Mouse (Mus musculus): ENCODE data around the gene Olfr181. TPM values are rescaled to one million over a fixed set of nuclear protein-coding genes. Genes with fewer than 3 reads are reported as not detected.

Olfr181 gene
- not detected in 2 replicates for polyA plus RNA-seq (2012)

- TF ChIP-seq TAL1 (IDR thresholded peaks at IDR 0.05; ENCODE audit: low read length) (no peak), GATA1 (IDR thresholded peaks at IDR 0.05; ENCODE audit: low read length) (no peak)
- Histone ChIP-seq H3K4me3 (replicated peaks) (no peak within 1 kb of the TSS), H3K4me1 (ENCODE audit: control insufficient read depth) (no peaks in the 10 kb centered on the region), H3K9me3 (ENCODE audit: control insufficient read depth, low read length) (peaks cover 8% of the 10 kb centered on the region; the same call in 1 of the 2 replicates), H3K27me3 (ENCODE audit: control insufficient read depth) (no peaks in the 10 kb centered on the region), H3K36me3 (ENCODE audit: control insufficient read depth) (no peaks in the 10 kb centered on the region)
Measured at GRCm38 (mm10) chr16:58928655-58929054, at the start of gene Olfr181. Gene Olfr181, minus strand, starts transcription at chr16:58928755.

- Histone ChIP-seq H3K4me1 (ENCODE audit: control insufficient read depth) (no peaks in the 10 kb centered on the region), H3K9me3 (ENCODE audit: control insufficient read depth, low read length) (peaks cover 8% of the 10 kb centered on the region; the same call in 1 of the 2 replicates), H3K27me3 (ENCODE audit: control insufficient read depth) (no peaks in the 10 kb centered on the region), H3K36me3 (ENCODE audit: control insufficient read depth) (no peaks in the 10 kb centered on the region), H3K4me3 (replicated peaks) (no peak within 1 kb of the TSS)
- TF ChIP-seq TAL1 (IDR thresholded peaks at IDR 0.05; ENCODE audit: low read length) (no peak), GATA1 (IDR thresholded peaks at IDR 0.05; ENCODE audit: low read length) (no peak)
Measured at GRCm38 (mm10) chr16:58929292-58929691, 737 bp upstream of the Olfr181 start, which contains the start of gene Olfr180. Gene Olfr180, minus strand, starts transcription at chr16:58929392.

- Histone ChIP-seq H3K9me3 (ENCODE audit: control insufficient read depth, low read length) (no peaks in the 10 kb centered on the region; the same call in 1 of the 2 replicates), H3K27me3 (ENCODE audit: control insufficient read depth) (no peaks in the 10 kb centered on the region), H3K4me3 (replicated peaks) (no peak within 1 kb of the TSS), H3K36me3 (ENCODE audit: control insufficient read depth) (no peaks in the 10 kb centered on the region), H3K4me1 (ENCODE audit: control insufficient read depth) (no peaks in the 10 kb centered on the region)
- TF ChIP-seq TAL1 (IDR thresholded peaks at IDR 0.05; ENCODE audit: low read length) (no peak), GATA1 (IDR thresholded peaks at IDR 0.05; ENCODE audit: low read length) (no peak)
Measured at GRCm38 (mm10) chr16:58891963-58892362, 36.6 kb downstream of the Olfr181 start, which contains the start of gene Olfr178. Gene Olfr178, minus strand, starts transcription at chr16:58892063.

GRCm38 (mm10) chr16:58884416-58884815, 44.1 kb downstream of the Olfr181 start:
- H3K36me3 ChIP-seq (ENCODE audit: control insufficient read depth): no peaks in the 10 kb centered on the region
- H3K9me3 ChIP-seq (ENCODE audit: control insufficient read depth, low read length): peaks cover 10% of the 10 kb centered on the region
- no peak overlapping the region for H3K4me3 ChIP-seq (replicated peaks)
- TF ChIP-seq TAL1 (IDR thresholded peaks at IDR 0.05; ENCODE audit: low read length): no peak
- no peak for TF ChIP-seq GATA1 (IDR thresholded peaks at IDR 0.05; ENCODE audit: low read length)
- no peaks in the 10 kb centered on the region for H3K4me1 ChIP-seq (ENCODE audit: control insufficient read depth)
- H3K27me3 ChIP-seq (ENCODE audit: control insufficient read depth): no peaks in the 10 kb centered on the region

Other genes starting within 250 kb of the Olfr181 start
- not detected in 2 replicates for gene Gpr15, start 209.7 kb downstream of the Olfr181 start, polyA plus RNA-seq (2012)
- 0.21 and 0.29 TPM in 2 replicates for gene Cldnd1, start 200.8 kb downstream of the Olfr181 start, polyA plus RNA-seq (2012)
- gene Olfr172, start 165.6 kb downstream of the Olfr181 start, polyA plus RNA-seq (2012): 0.04 TPM in 1 of 2 replicates, not detected in the other
- not detected in 2 replicates for gene Olfr173, start 128.5 kb downstream of the Olfr181 start, polyA plus RNA-seq (2012)
- not detected in 2 replicates for gene Olfr175-ps1, start 102.0 kb downstream of the Olfr181 start, polyA plus RNA-seq (2012)
- gene Olfr177, start 54.0 kb downstream of the Olfr181 start, polyA plus RNA-seq (2012): not detected in 2 replicates
- not detected in 2 replicates for gene Olfr178, start 36.7 kb downstream of the Olfr181 start, polyA plus RNA-seq (2012)
- not detected in 2 replicates for gene Olfr180, start 637 bp upstream of the Olfr181 start, polyA plus RNA-seq (2012)
- gene Olfr183, start 66.6 kb upstream of the Olfr181 start, polyA plus RNA-seq (2012): not detected in 2 replicates
- gene Olfr186, start 101.5 kb upstream of the Olfr181 start, polyA plus RNA-seq (2012): 0.03 TPM in 1 of 2 replicates, not detected in the other
- gene Olfr187, start 111.0 kb upstream of the Olfr181 start, polyA plus RNA-seq (2012): not detected in 2 replicates
- not detected in 2 replicates for gene Olfr190, start 149.2 kb upstream of the Olfr181 start, polyA plus RNA-seq (2012)
- not detected in 2 replicates for gene Olfr191, start 161.1 kb upstream of the Olfr181 start, polyA plus RNA-seq (2012)
- gene Olfr193, start 183.1 kb upstream of the Olfr181 start, polyA plus RNA-seq (2012): not detected in 2 replicates
- not detected in 2 replicates for gene Olfr194, start 192.3 kb upstream of the Olfr181 start, polyA plus RNA-seq (2012)
- not detected in 2 replicates for gene Olfr195, start 218.3 kb upstream of the Olfr181 start, polyA plus RNA-seq (2012)
- gene Olfr196, start 241.7 kb upstream of the Olfr181 start, polyA plus RNA-seq (2012): not detected in 2 replicates